Mouse (Mus musculus) heart, embryonic 10.5 days (tissue): ENCODE results near the gene Slc26a1. TPM values are rescaled to one million over a fixed set of nuclear protein-coding genes. Genes with fewer than 3 reads are reported as not detected.

Experiments used
- DNase-seq: peaks from one replicate; pipeline ENCODE4 v3.0.0-alpha.2; 2017; ENCODE audit warnings: low spot score
- H3K27ac ChIP-seq: fragments of 300-500 bp; sonication (generic); 2 replicates; pipeline ENCODE4 v1.5.1; 2016; ENCODE audit warnings: mild to moderate bottlenecking
- H3K27me3 ChIP-seq: fragments of 300-500 bp; sonication (generic); 2 replicates; pipeline ENCODE4 v1.6.1; 2016; ENCODE audit warnings: mild to moderate bottlenecking; ENCODE audit not compliant: poor library complexity, insufficient read depth, severe bottlenecking
- H3K36me3 ChIP-seq: fragments of 300-500 bp; sonication (generic); 2 replicates; pipeline ENCODE4 v1.6.1; 2016; ENCODE audit warnings: mild to moderate bottlenecking, moderate library complexity
- H3K4me1 ChIP-seq: fragments of 300-500 bp; sonication (generic); 2 replicates; pipeline ENCODE4 v1.6.1; 2016; ENCODE audit warnings: mild to moderate bottlenecking
- H3K4me3 ChIP-seq: fragments of 300-500 bp; sonication (generic); 2 replicates; pipeline ENCODE4 v1.5.1; 2016; ENCODE audit warnings: mild to moderate bottlenecking, moderate library complexity
- H3K9me3 ChIP-seq: fragments of 300-500 bp; sonication (generic); 2 replicates; pipeline ENCODE4 v1.6.1; 2016; ENCODE audit warnings: mild to moderate bottlenecking, moderate library complexity
- WGBS: fragments of 180-500 bp; shearing (Covaris S2); methylation state at CpG from one replicate; pipeline ENCODE4 v1.1.7; 2016; 5-methylcytosine and 5-hydroxymethylcytosine counted together
- polyA plus RNA-seq: library from polyadenylated mRNA; unstranded; fragments of >200 nt; fragmentation: Nextera tagmentation; extraction: Ambion mirVana; gene quantifications from 2 replicates; pipeline ENCODE4 v1.2.1, GENCODE M21; 2016

Slc26a1 gene
- polyA plus RNA-seq, 1 experiment from 2014 or later: 0.58 TPM

- no peaks in the 10 kb centered on the region for H3K27me3 ChIP-seq
- H3K36me3 ChIP-seq: peaks cover 35% of the 10 kb centered on the region
- no peak overlapping the region for H3K4me3 ChIP-seq
- no peaks in the 10 kb centered on the region for H3K9me3 ChIP-seq
- H3K4me1 ChIP-seq: peaks cover 23% of the 10 kb centered on the region
- H3K27ac ChIP-seq: no peak overlapping the region
- 74% methylated on average over 4 of the region's 4 CpGs for WGBS
- DNase-seq: no peak
Measured at GRCm38 (mm10) chr5:108626050-108626660, 49.2 kb downstream of the Slc26a1 start.

GRCm38 (mm10) chr5:108621870-108622269 is 53.5 kb downstream of the Slc26a1 start:
- DNase-seq: no peak
- peaks cover 8% of the 10 kb centered on the region; the same call in 1 of the 2 replicates for H3K4me1 ChIP-seq

More at GRCm38 (mm10) chr5:108621870-108622269, 53.5 kb downstream of the Slc26a1 start:
- H3K9me3 ChIP-seq: no peaks in the 10 kb centered on the region
- H3K27me3 ChIP-seq: no peaks in the 10 kb centered on the region
- H3K36me3 ChIP-seq: peaks cover 61% of the 10 kb centered on the region
- no peak overlapping the region for H3K27ac ChIP-seq
- 35% methylated on average over 2 of the region's 2 CpGs for WGBS
- no peak overlapping the region for H3K4me3 ChIP-seq

Other genes starting within 250 kb of the Slc26a1 start
- gene Atp5k, start 241.1 kb downstream of the Slc26a1 start, polyA plus RNA-seq: 521 and 675 TPM in 2 replicates
- gene Mfsd7a, start 226.7 kb downstream of the Slc26a1 start, polyA plus RNA-seq: 0.09 and 0.34 TPM in 2 replicates
- 19.9 and 21.3 TPM in 2 replicates for gene Pcgf3, start 214.3 kb downstream of the Slc26a1 start, polyA plus RNA-seq
- 0.64 and 0.70 TPM in 2 replicates for gene Cplx1, start 125.5 kb downstream of the Slc26a1 start, polyA plus RNA-seq
- gene Gak, start 45.8 kb downstream of the Slc26a1 start, polyA plus RNA-seq: 47.0 and 49.4 TPM in 2 replicates
- 20.3 and 23.2 TPM in 2 replicates for gene Tmem175, start 45.8 kb downstream of the Slc26a1 start, polyA plus RNA-seq
- gene Idua, start 15.2 kb downstream of the Slc26a1 start, polyA plus RNA-seq: 15.1 and 16.3 TPM in 2 replicates
- 7.9 and 8.5 TPM in 2 replicates for gene Dgkq, start 5.9 kb downstream of the Slc26a1 start, polyA plus RNA-seq
- 29.0 and 31.3 TPM in 2 replicates for gene Fgfrl1, start 16.8 kb upstream of the Slc26a1 start, polyA plus RNA-seq
- gene Rnf212, start 99.4 kb upstream of the Slc26a1 start, polyA plus RNA-seq: 1.1 TPM in 2 replicates
- gene Tmed11, start 119.8 kb upstream of the Slc26a1 start, polyA plus RNA-seq: not detected in 2 replicates
- gene Vmn2r8, start 133.3 kb upstream of the Slc26a1 start, polyA plus RNA-seq: not detected in 2 replicates
- gene Vmn2r9, start 177.0 kb upstream of the Slc26a1 start, polyA plus RNA-seq: not detected in 2 replicates